Mouse (Mus musculus): ENCODE measurements around the gene Gm14692. TPM values are rescaled to one million over a fixed set of nuclear protein-coding genes. Genes with fewer than 3 reads are reported as not detected.

Gm14692 gene
- not detected in 2 replicates for polyA plus RNA-seq (2012; rRNA removed)

DNA sequence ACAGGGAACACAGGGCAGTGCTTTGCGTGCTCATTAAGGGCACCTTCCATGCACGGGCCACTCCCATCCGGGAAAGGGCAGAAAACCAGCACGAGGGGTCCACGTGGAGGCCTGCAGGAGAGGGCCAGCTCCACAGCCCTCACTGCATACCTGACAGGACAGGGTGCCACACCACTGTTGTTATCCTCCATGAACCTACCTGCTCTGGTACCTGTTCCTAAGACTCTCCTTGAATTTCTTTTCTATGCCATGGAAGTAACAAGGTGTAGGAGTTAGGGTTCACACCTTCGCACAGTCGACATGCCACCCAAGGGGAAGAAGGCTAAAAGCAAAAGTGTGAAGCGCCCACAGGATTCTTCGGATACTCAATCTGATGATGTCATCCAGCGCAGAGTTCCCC, at the start of gene Gm14692:
Gm14692 (plus strand) TSS at position 301 of the 400 bp plus-strand sequence.

DNA sequence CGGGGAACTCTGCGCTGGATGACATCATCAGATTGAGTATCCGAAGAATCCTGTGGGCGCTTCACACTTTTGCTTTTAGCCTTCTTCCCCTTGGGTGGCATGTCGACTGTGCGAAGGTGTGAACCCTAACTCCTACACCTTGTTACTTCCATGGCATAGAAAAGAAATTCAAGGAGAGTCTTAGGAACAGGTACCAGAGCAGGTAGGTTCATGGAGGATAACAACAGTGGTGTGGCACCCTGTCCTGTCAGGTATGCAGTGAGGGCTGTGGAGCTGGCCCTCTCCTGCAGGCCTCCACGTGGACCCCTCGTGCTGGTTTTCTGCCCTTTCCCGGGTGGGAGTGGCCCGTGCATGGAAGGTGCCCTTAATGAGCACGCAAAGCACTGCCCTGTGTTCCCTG, 2.0 kb upstream of the Gm14692 start, which contains the start of gene Gm1140:
Gm1140 (minus strand) TSS at position 101 of the 400 bp plus-strand sequence.

Other genes with a start within 250 kb of the Gm14692 start
- not detected in 2 replicates for gene Gm1140, start 2.1 kb upstream of the Gm14692 start, polyA plus RNA-seq (2012; rRNA removed)
- not detected in 2 replicates for gene 4933436I01Rik, start 225.8 kb downstream of the Gm14692 start, polyA plus RNA-seq (2012; rRNA removed)